Mouse (Mus musculus) thymus, adult 2 months (tissue): ENCODE results near the gene Dab2ip.

ENCODE experiments used
- CTCF ChIP-seq: fragments of 200-500 bp; IDR thresholded peaks from 2 replicates; pipeline ENCODE4 v1.5.1; 2012; ENCODE audit warnings: mild to moderate bottlenecking, control low read depth, low read length, moderate library complexity, borderline replicate concordance; ENCODE audit not compliant: control insufficient read depth, poor library complexity, insufficient read depth; ENCODE audit errors: extremely low read depth
- POLR2A ChIP-seq: fragments of 200-500 bp; IDR thresholded peaks from 2 replicates; pipeline ENCODE4 v1.6.1; 2012; ENCODE audit warnings: mild to moderate bottlenecking, low read length, control low read depth, moderate library complexity; ENCODE audit not compliant: control insufficient read depth, poor library complexity, insufficient read depth; ENCODE audit errors: extremely low read depth

DNA sequence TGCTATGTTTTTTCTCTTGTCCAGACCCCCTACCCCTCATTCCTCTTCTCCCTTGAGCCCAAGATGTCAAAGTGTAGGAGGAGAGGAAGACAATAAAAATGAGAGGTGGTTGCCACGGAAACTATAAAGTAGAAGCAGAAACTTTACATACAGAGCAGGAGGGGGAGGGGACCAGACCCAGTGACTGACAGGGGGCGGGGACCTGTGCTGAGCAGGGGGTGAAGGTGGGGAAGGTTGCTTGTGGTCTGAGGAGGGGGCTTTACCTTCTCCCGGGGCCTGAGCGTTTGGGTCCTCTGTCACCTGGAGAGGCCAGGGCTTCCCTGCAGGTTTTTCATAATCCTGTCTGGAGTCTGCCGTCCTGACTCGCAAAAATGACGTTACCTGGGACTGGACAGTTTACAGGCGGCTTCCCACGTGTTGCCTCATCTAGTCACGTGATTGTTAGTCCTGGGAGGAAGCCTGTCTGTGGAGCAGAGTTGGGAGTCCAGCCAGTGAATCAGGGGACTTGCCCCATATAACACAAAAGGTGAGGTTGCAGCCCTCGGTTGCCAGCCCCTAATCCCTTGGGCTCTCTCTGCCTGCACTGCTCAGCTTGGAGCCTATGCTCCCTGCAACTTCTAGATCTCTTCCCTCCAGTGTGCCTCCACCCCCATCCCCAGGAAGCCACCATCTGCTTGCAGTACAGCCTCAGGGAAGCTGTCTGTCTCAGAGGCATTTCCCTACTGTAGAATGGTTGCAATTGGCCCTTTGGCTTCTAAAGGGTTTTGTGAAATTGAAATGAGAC lies 52.3 kb downstream of the Dab2ip start:
- no peak for TF ChIP-seq CTCF
- TF ChIP-seq POLR2A, result no peak
